Mouse (Mus musculus) right cerebral cortex, postnatal 10 days (tissue): ENCODE data around the gene Olfr11.

ENCODE experiments used
- DNase-seq, 2 experiments: peaks; one replicate each; pipeline ENCODE4 v3.0.0; 2021; ENCODE audit warnings: low spot score in 2 of 2

The Olfr11 gene

GRCm38 (mm10) chr13:21642418-21642817, at the start of gene Olfr11:
Gene Olfr11 (minus strand): TSS chr13:21642518.
- DNase-seq: no peak

- DNase-seq: no peak
These were observed 35.0 kb upstream of the Olfr11 start, which contains the start of gene Olfr1360 for GRCm38 (mm10) chr13:21677305-21677704. Gene Olfr1360 (minus strand): TSS chr13:21677405.

- no peak for DNase-seq
These were observed 21.0 kb upstream of the Olfr11 start, which contains the start of gene Olfr1361 for GRCm38 (mm10) chr13:21663286-21663685. Gene Olfr1361 (minus strand): TSS chr13:21663386.

GRCm38 (mm10) chr13:21613922-21614321, 28.4 kb downstream of the Olfr11 start, which contains the start of gene Olfr1362:
Gene Olfr1362 (minus strand): TSS chr13:21614022.
- no peak for DNase-seq

GRCm38 (mm10) chr13:21591618-21592017, 50.7 kb downstream of the Olfr11 start:
- no peak for DNase-seq
